Mouse (Mus musculus) kidney, postnatal 36 days (tissue): ENCODE measurements around the gene Ddx39.

Experiments
- DNase-seq, 2 experiments: peaks; one replicate each; pipeline ENCODE4 v3.0.0; 2021 to 2022; ENCODE audit warnings: mixed read lengths in 2 of 2

Ddx39 gene

GRCm38 (mm10) chr8:83699566-83699965, 15.4 kb upstream of the Ddx39 start:
- DNase-seq = no peak

DNA sequence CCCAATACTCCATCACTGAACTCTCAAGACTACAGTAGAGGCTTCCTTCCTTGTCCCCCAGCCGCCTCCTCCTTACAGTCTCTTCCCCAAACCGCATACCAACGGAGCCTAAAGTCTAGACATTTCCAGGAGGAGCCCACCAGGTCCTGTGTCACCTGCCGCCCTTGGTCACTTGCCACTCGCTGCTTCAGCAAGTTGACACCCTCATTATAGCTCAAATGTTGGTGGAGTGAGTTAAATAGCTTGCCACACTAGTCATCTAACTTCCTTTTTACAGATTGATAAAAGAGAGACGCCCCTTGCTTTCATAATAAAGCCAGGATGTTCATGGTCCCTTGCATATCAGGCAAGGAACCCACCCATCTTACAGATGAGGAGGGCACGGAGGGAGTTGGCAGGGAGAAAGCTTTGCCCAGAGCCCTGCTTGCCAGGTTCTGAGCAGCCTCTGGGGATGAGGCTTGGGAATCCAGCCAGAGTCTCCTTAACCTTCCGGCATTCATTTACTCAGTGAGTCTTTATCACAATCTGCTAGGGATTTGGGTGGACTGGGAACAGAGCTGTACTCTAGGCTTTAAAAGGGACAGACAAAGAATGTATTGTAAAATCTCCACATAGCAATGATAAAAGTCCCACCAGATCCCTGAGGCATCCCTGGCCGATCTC, 14.4 kb upstream of the Ddx39 start:
- peak in 1 of 2 experiments; percentile 34 for DNase-seq

DNA sequence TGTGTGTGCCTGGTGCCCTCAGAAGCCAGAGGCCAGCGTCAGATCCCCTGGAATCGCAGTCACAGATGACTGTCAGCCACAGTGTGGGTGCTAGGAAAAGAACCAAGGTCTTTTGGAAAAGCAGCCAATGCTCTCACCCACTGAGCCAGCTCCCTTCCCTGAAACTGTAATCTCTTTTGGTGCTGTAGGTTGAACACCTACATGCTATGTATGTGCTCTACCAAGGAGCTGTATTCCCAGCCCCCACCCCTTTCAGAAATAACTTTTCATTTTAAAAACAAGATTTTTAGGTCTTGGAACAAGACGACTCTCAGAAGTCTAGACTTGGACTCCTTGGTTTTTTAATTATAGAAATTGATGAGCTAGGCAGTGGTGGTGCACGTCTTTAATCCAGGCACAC, 11.6 kb upstream of the Ddx39 start:
- no peak for DNase-seq

DNA sequence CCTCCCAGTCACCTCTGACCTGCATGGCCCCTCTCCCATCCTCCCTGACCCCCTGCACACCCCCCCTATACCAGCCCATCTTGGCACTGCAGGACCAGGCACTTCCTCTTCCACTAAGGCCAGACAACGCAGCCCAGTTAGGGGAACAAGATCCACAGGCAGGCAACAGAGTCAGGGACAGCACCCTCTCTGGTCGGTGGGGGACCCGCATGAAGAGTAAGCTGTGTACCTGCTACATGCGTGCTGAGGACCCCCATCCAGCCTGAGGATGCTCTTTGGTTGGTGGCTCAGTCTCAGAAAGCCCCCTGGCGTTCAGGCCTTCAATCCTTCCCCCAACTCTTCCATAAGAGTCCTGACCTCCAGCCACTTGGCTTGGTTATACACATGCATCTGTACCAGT, 8.6 kb upstream of the Ddx39 start:
- no peak for DNase-seq

DNA sequence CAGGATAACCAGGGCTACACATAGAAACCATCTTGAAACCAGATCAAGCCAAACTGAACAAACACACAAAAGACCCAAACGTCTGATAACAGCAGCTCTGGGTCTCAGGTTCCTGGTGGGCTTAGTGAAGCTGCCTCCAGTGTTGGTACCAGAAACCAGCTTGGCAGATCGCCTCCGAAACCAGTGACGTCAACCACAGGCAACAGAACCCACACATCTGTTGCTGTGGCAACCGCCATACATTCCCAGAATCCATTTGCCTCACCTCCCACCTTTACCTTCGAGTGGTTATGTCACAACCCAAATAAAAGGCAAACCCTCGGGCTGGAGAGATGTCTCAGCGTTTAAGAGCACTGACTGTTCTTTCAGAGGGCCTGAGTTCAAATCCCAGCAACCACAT, 7.4 kb upstream of the Ddx39 start:
- no peak for DNase-seq

DNA sequence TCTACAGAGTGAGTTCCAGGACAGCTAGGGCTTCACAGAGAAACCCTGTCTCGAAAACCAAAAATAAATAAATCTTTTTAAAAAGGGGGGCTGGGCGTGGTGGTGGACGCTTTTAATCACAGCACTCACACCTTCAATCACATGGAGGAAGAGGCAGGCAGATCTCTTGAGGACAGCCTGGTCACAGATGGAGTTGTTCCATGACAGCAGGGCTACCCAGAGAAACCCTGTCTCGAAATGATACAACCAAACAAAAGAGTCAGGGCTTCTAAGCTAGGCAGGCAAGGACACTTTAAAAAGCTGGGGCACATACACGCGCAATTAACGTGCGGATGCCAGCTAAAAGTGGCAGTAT, 324 bp upstream of the Ddx39 start:
- no peak for DNase-seq

DNA sequence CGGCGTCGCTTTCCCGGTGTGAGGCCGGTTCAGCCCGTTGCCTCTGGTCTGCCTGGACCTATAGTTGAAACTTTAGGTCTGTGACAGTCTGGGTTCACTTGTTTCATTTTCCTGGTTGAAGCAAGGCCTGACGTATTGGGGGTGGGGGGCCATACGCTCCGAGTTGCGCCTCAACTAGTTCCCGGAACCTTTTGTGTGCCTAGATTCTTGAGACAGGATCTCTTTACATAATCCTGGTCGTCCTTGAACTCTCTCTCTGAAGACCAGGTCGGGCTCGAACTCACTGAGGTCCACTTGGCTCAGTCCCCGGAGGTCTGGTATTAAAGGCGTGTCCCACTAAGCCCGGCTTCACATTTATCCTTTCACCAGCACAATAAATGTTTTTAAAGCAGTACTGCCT, 794 bp downstream of the Ddx39 start:
- no peak for DNase-seq

DNA sequence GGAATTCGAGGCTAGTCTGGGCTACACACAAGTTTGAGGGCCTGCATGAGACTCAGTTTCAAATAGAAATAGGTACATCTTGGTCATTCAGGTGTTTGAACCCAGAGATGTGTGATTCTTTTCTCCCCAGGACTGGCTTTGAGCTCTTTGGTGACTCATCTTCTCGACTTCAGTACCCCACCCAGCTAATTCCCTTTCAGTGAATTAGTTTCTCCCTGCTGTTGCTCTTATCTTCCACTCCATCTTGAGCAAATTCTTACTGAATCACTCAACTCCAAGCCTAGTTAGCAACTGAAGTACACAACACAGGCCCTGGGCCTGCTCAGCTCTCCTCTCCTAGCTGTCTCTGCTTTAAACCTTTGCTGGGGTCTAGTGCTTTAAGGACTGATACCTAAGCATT, 1.6 kb downstream of the Ddx39 start:
- no peak for DNase-seq

DNA sequence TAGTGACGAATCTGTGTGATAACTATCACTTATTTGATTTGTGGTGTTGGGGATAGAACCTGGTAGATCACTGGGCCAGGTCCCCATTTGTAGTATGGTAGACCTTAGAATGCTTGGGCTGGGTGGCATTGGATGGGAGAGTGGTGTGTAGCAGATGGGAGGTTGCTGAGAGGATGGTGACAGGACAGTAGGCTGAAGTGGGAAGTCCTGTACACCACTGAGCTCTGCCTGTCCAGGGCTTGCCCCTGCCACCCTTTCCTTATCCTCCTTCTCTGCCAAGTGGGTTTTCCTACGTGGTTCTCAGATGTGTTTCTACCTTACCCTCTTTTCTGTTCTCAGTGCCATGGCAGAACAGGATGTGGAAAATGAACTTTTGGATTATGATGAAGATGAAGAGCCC, 4.1 kb downstream of the Ddx39 start:
- no peak for DNase-seq

- no peak for DNase-seq
These were observed 4.7 kb downstream of the Ddx39 start for GRCm38 (mm10) chr8:83719693-83720092.

DNA sequence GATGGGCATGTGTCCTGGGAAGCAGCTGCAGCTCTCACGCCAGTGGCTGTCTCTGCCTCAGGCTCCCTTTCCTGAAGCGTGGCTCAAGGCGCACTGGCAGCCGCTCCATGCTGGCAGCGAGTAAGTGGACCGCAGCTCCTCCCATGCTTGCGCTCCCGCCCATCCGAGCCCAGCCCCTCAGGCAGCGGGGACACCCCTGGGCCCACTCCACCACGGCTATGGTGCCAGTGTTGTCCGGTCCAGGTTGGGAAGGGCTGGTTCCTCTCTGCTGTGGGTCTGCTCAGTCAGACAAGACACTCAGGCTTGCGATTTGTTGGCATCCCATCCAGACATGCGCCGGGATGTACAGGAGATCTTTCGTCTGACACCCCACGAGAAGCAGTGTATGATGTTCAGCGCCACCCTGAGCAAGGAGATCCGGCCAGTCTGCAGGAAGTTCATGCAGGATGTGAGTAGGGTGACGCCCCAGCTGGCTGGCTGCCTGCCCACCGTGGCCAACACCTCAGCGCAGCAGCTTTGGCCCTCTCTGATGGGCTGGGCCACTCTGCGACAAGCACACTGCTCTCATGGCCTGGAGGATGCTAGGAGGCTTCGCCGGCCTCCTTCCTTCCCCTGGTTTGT, 6.5 kb downstream of the Ddx39 start:
- peak; percentile 88 to 89 for DNase-seq

DNA sequence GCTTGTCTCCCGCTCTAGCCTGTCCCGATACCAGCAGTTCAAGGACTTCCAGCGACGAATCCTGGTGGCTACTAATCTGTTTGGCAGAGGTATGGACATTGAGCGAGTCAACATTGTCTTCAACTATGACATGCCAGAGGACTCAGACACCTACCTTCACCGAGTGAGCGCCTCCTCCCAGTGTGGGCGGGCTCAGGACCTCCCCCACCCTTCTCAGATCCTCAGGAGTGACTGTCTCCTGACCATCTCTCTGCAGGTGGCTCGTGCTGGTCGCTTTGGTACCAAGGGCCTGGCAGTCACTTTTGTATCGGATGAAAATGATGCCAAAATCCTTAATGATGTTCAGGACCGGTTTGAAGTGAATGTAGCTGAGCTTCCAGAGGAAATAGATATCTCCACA, 7.7 kb downstream of the Ddx39 start:
- no peak for DNase-seq

DNA sequence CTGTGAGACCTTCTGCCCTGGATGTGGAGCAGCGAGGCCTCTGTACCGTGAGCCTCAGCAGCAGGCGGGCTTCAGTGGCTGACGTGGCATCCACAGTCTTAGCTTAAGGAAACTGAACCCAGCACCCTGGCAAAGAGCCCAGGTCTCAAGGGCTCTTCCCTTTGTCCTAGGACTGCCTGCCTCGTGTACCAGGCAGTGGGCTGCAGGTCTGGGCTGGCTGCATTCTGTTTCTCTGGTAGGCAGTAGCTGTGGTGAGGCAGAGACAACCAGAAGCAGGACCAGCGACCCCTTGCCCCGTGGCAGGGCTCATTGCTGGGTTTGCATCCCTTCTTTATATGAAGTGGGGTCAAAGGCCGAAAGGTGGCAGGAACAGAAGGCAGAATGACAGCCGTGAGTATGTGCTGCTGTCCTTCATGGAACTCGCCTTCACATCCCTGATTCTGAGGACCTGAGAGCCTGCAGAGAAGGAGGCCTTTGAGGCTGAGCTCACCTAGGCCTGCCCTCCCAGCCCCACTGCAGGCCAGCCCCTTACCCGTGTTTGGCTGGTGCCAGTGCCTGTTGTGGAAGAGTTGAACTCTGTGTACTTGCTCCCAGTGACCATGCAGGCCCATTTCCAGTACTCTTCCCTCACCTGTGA, 8.6 kb downstream of the Ddx39 start:
- DNase-seq = no peak

GRCm38 (mm10) chr8:83724697-83725482, 9.9 kb downstream of the Ddx39 start:
- peak; percentile 79 to 90 for DNase-seq

DNA sequence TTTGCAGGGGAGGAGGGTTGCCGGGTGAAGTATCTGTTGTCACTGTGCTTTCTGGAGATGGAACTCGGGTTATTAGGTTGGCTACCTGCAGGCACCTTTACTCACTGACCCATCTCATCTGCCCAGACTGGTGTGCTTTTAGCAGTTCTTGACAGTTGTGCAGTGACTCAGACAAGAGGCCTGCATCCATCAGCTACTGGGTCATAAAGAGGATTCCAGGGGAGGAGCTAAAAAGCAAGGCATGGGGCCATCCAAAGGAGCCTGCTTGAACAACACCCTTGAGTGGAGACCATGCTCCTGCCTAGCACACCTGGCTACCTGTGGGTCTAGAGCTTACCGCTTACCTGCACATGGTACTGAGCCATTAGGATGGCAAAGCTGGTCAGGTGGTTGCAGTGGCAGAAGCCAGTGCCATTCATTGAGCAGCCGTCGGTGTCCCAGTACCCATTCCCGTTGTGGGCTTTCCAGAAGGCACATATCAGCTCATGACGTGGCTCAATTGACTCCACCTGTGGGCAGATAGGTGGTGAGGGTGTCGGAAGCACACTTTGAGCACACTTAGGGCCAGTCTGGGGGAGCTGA, 10.6 kb downstream of the Ddx39 start:
- DNase-seq = no peak

- peak in 1 of 2 experiments; percentile 73 for DNase-seq
These were observed 14.2 kb downstream of the Ddx39 start for GRCm38 (mm10) chr8:83729009-83729807.

DNA sequence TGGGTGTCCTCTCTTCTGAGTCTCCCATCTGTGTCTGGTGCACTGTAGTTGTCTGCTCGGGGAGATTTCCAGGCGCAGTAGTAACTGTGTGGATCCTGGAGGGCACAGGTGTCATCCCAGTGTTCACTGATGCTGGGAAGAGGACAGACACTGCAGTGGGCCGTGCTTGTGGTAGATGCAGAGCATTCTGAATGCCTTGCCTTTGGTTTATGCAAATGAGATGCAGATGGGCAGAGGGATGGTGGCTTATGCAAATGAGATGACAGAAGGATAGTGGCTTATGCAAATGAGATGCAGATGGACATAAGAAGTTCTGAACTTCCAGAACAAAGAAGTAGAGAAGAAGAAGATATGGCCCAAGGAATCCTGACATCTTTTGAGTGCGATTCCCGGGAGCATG, 16.9 kb downstream of the Ddx39 start:
- DNase-seq = no peak

DNA sequence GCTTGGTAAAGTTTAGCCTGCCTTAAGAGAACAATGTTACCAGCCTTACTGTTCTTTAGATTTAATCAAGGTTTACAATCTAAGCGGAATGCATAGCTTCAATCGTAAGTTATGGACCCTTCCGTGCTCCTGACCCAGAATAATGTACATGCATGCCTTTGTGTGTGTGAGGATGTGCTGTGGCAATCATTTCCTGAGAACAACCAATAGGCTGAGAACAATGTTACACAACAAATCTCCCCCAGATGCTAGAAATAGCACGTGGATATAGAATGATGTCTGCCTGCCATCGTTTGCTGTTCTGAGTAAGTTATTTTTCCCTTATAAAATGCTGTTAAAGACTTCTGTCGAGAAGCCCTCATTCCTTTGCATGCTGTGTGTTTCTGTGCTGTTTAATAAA, 17.9 kb downstream of the Ddx39 start:
- DNase-seq = no peak

- DNase-seq = no peak
These were observed 21.7 kb downstream of the Ddx39 start for GRCm38 (mm10) chr8:83736681-83737080.

GRCm38 (mm10) chr8:83737346-83737745, 22.4 kb downstream of the Ddx39 start:
- DNase-seq = no peak

- DNase-seq = peak; percentile 74 to 81
These were observed 23.0 kb downstream of the Ddx39 start for GRCm38 (mm10) chr8:83737852-83738562.
